Mouse (Mus musculus) E14TG2a.4 (cell line): Measurements from ENCODE around the gene Mmgt2.

ENCODE experiments used
- CTCF ChIP-seq: conservative IDR thresholded peaks from 2 replicates; pipeline ENCODE4 v1.5.1; 2014; ENCODE audit warnings: low read length
- NANOG ChIP-seq: IDR thresholded peaks from 2 replicates; pipeline ENCODE4 v1.6.1; 2014; ENCODE audit warnings: borderline replicate concordance, low read length, mixed read lengths
- POU5F1 ChIP-seq: IDR thresholded peaks from 2 replicates; pipeline ENCODE4 v1.6.1; 2014; ENCODE audit warnings: low read length, borderline replicate concordance

GRCm38 (mm10) chr11:62612604-62613003 lies 35.9 kb upstream of the Mmgt2 start:
- no peak for TF ChIP-seq CTCF
- TF ChIP-seq NANOG, result no peak
- TF ChIP-seq POU5F1, result no peak
